Mouse (Mus musculus) ES-E14 (cell line): ENCODE measurements at regions not wholly inside any gene's neighbourhood (a gene's known extent, or its start where the extent isn't known, plus 50 kb on each side); places are given as distances from the start of the nearest gene placed in this dataset.

Experiments used
- DNase-seq: peaks from one replicate; pipeline ENCODE4 v3.0.0-alpha.2; 2013; ENCODE audit warnings: low read depth, low spot score
- H3K27ac ChIP-seq: 2 replicates; pipeline ENCODE4 v1.5.1; 2012; ENCODE audit warnings: low read depth, mild to moderate bottlenecking, low read length, moderate library complexity, mixed read lengths; ENCODE audit not compliant: poor library complexity, insufficient read depth, severe bottlenecking
- H3K36me3 ChIP-seq: 2 replicates; pipeline ENCODE4 v1.6.1; 2012; ENCODE audit warnings: mild to moderate bottlenecking, low read length, moderate library complexity, mixed read lengths; ENCODE audit not compliant: control insufficient read depth, poor library complexity, insufficient read depth, severe bottlenecking
- H3K4me1 ChIP-seq, 2 experiments: fragments of 150-350 bp in 1 of 2; sonication (generic) in 1 of 2; 2 replicates each; pipeline ENCODE4 v1.6.1; 2012; ENCODE audit warnings: low read length in 2 of 2, mild to moderate bottlenecking in 1 of 2, mixed read lengths in 1 of 2; ENCODE audit not compliant: control insufficient read depth in 2 of 2, insufficient read depth in 2 of 2, poor library complexity in 1 of 2
- H3K4me3 ChIP-seq, 2 experiments: fragments of 150-350 bp in 1 of 2; sonication (generic) in 1 of 2; 2 replicates each; pipeline ENCODE4 v1.5.1; 2012; ENCODE audit warnings: low read length in 2 of 2, low read depth in 1 of 2, mild to moderate bottlenecking in 1 of 2, mixed read lengths in 1 of 2; ENCODE audit not compliant: insufficient read depth in 1 of 2, poor library complexity in 1 of 2, severe bottlenecking in 1 of 2
- H3K9ac ChIP-seq: 2 replicates; pipeline ENCODE4 v1.6.1; 2012; ENCODE audit warnings: low read depth, mild to moderate bottlenecking, low read length, mixed read lengths; ENCODE audit not compliant: poor library complexity, insufficient read depth, severe bottlenecking
- H3K9me3 ChIP-seq: fragments of 150-350 bp; sonication (generic); 2 replicates; pipeline ENCODE4 v1.6.1; 2012; ENCODE audit warnings: low read depth, mild to moderate bottlenecking, low read length; ENCODE audit not compliant: control insufficient read depth, insufficient read depth
- CHD2 ChIP-seq: IDR thresholded peaks from 2 replicates; pipeline ENCODE4 v1.6.1; 2014; ENCODE audit warnings: mild to moderate bottlenecking, low read depth, low read length, inconsistent platforms
- HCFC1 ChIP-seq: IDR thresholded peaks from 2 replicates; pipeline ENCODE4 v1.6.1; 2012; ENCODE audit warnings: low read length, inconsistent platforms, borderline replicate concordance; ENCODE audit not compliant: insufficient read depth
- MAFK ChIP-seq: IDR thresholded peaks from 2 replicates; pipeline ENCODE4 v1.6.1; 2014; ENCODE audit warnings: mild to moderate bottlenecking, low read depth, low read length, inconsistent platforms; ENCODE audit not compliant: insufficient read depth
- ZC3H11A ChIP-seq: IDR thresholded peaks from 2 replicates; pipeline ENCODE4 v1.6.1; 2012; ENCODE audit warnings: low read depth, mild to moderate bottlenecking, inconsistent platforms, low read length, borderline replicate concordance
- ZNF384 ChIP-seq: IDR thresholded peaks from 2 replicates; pipeline ENCODE4 v1.6.1; 2012; ENCODE audit warnings: low read depth, low read length, inconsistent platforms
- in situ Hi-C, 2 experiments: fragments of 600-800 bp; cut with MboI; formaldehyde crosslinking; loops; one replicate each; pipeline ENCODE4 v1.15.1; 2025; ENCODE audit warnings: low sequenced_read_pairs in 2 of 2, inconsistent platforms in 1 of 2; ENCODE audit not compliant: unreplicated experiment in 2 of 2

DNA sequence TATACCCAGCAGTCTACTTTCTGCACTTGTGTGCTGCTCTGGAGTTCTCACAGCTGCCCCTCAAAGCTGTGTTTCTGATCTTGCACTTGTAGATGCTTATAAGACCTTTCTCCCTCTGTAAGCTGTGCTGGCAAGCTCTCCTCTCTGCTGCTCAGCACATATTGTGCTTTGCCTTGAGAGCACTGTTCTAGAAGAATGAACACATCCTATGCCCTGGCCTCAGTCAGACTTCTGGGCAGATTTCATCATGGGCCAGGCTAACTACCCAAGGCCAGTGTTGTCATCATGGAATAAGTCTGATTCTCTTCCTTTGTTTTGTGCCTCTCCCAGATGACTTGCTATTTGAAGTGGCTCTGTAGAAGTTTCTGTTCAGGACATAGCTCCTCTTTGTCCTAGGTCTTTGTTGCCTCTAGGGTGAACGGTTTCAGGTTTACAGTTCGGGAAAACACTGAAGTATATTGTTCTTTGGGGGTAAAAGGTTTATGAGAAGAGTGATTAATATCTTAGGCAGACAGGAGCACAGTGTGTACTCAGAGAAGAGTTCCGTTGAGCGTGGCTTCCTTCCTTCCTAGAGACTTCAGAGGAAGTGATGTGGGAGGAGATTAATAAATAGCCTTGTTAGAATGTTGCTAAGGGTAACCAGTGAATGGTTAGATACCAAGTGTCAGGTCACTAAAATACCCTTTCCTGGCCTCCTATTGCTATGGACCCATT lies 70.8 kb downstream of the Pcdh18 start:
- no peaks in the 10 kb centered on the region for H3K36me3 ChIP-seq
- no peak for TF ChIP-seq MAFK
- TF ChIP-seq ZNF384 = no peak
- no peak for TF ChIP-seq HCFC1
- no peak for TF ChIP-seq CHD2
- TF ChIP-seq ZC3H11A = no peak
- no peak overlapping the region for H3K4me3 ChIP-seq
- in situ Hi-C loops = no loop called here
- H3K4me1 ChIP-seq = no peaks in the 10 kb centered on the region
- no peak overlapping the region for H3K9ac ChIP-seq
- no peak overlapping the region for H3K27ac ChIP-seq
- no peak for DNase-seq
- H3K9me3 ChIP-seq = no peaks in the 10 kb centered on the region

DNA sequence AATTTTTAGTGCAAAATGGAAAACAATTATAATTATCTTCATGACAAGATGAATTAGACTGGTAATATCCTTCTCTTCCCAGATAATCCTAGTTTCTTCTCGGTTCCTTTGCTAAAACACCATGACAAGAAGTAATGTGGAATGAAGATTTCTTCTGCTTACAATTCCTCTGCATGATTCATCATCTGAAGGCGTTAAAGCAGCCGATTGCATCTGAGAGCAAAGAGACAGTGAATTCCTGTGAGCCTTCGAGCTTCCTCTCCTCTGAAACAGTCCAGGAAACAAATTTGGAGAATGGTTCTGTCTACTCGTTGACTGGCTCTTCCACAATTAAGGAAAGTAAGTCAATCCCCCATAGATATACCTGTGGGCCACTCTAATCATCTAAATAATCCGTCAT lies 82.2 kb downstream of the Pcdh18 start:
- TF ChIP-seq MAFK (no peak), CHD2 (no peak), HCFC1 (no peak), ZC3H11A (no peak), ZNF384 (no peak)
- no peak for DNase-seq
- no peaks in the 10 kb centered on the region for H3K9me3 ChIP-seq
- no peaks in the 10 kb centered on the region for H3K4me1 ChIP-seq
- in situ Hi-C loops = no loop called here
- no peaks in the 10 kb centered on the region for H3K36me3 ChIP-seq
- no peak overlapping the region for H3K9ac ChIP-seq
- no peak overlapping the region for H3K4me3 ChIP-seq
- no peak overlapping the region for H3K27ac ChIP-seq

DNA sequence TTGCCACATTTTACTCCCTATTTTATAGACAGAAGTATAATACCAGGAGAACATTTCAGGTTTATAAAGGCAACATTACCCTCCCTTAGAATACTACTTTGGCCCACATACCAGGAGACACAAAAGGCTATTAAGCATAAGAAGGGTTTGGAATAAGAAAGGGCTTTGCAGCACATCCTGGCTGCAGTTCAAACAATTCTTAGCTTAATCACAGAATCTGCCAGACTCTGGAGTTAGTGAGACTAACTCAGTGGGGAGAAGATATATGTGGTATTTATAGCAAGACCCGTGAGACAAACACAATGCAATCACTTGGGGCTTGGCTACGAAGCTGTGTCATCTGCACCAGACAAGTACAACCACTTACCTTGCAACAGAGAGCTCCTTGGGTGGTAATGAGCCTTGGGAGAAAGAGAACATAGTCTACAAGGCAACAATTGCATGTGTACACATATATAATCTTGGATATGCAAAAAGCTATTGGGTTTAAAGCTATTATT lies 84.4 kb downstream of the Pcdh18 start:
- no peak for DNase-seq
- in situ Hi-C loops = no loop called here
- no peaks in the 10 kb centered on the region for H3K36me3 ChIP-seq

GRCm38 (mm10) chr3:49667543-49668338 lies 89.4 kb downstream of the Pcdh18 start:
- no peak for DNase-seq
- no peaks in the 10 kb centered on the region for H3K9me3 ChIP-seq
- no peaks in the 10 kb centered on the region for H3K36me3 ChIP-seq
- no peaks in the 10 kb centered on the region for H3K4me1 ChIP-seq
- TF ChIP-seq ZC3H11A (no peak), MAFK (no peak), CHD2 (no peak), ZNF384 (no peak), HCFC1 (no peak)
- in situ Hi-C loops = no loop called here
- H3K27ac ChIP-seq = no peak overlapping the region
- no peak overlapping the region for H3K9ac ChIP-seq
- no peak overlapping the region for H3K4me3 ChIP-seq

More for the DNA sequence above, 84.4 kb downstream of the Pcdh18 start:
- TF ChIP-seq HCFC1 (no peak), ZC3H11A (no peak), ZNF384 (no peak), CHD2 (no peak), MAFK (no peak)
- Histone ChIP-seq H3K27ac (no peak overlapping the region), H3K9ac (no peak overlapping the region), H3K4me1 (no peaks in the 10 kb centered on the region), H3K9me3 (no peaks in the 10 kb centered on the region), H3K4me3 (no peak overlapping the region)
